ENCODE assay signal across 8 mouse cellular contexts in the genomic region with DNA sequence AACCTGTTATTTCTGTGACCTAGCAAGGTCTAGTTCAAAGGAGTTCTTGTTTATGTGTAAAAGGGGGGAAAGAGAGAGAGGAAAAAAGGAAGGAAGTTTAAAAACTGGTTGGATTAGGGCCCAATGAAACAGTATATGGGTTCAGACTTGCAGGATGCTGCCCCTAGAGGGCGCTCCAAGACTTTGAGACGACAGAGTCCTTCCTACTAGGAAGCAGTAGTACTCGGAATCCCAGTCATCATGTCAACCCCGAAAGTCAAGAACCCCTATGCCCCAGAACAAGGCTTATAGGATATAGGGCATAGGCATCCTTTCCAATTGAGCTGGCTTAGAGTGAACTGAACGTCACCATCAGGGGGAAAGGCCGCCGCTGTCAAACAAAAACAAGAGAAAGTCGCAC. TPM values are rescaled to one million over a fixed set of nuclear protein-coding genes. Genes with fewer than 3 reads are reported as not detected.
DNase-seq lines count a peak whose midpoint lies in the region; ATAC-seq and TF ChIP-seq lines count a peak whose summit lies in the region.

No protein-coding gene starts in this region.

- WGBS in liver, embryonic 12.5 days (ENCODE audit: insufficient replicate concordance) = 40% methylated on average over 8 of the region's 8 CpGs
- WGBS in hindbrain, postnatal 0 days = 44% methylated on average over 8 of the region's 8 CpGs
- WGBS in midbrain, embryonic 15.5 days = 31% methylated on average over 8 of the region's 8 CpGs

- ATAC-seq in liver, embryonic 12.5 days = no peak
- ATAC-seq in hindbrain, postnatal 0 days = peak; percentile 83; the same call in 1 of the 2 replicates
- ATAC-seq in midbrain, embryonic 15.5 days (replicated peaks) = 0 out of 2 replicates have a peak, but pooled peaks have one; percentile 69

- no peaks in the 10 kb centered on the region; the same call in 1 of the 2 replicates for H3K27me3 ChIP-seq in liver, embryonic 12.5 days (replicated peaks)
- H3K27me3 ChIP-seq in hindbrain, postnatal 0 days (ENCODE audit: insufficient read depth, low read length) = no peaks in the 10 kb centered on the region
- H3K27me3 ChIP-seq in midbrain, embryonic 15.5 days (replicated peaks) = no peaks in the 10 kb centered on the region; the same call in 1 of the 2 replicates

- no peaks in the 10 kb centered on the region for H3K9me3 ChIP-seq in liver, embryonic 12.5 days (replicated peaks)
- no peaks in the 10 kb centered on the region for H3K9me3 ChIP-seq in hindbrain, postnatal 0 days (ENCODE audit: low read length)
- H3K9me3 ChIP-seq in midbrain, embryonic 15.5 days = no peaks in the 10 kb centered on the region

- H3K4me3 ChIP-seq in liver, embryonic 12.5 days = no peak overlapping the region
- H3K4me3 ChIP-seq in hindbrain, postnatal 0 days (ENCODE audit: low read length) = no peak overlapping the region
- no peak overlapping the region for H3K4me3 ChIP-seq in midbrain, embryonic 15.5 days

- no peak overlapping the region for H3K4me2 ChIP-seq in liver, embryonic 12.5 days
- no peak overlapping the region for H3K4me2 ChIP-seq in hindbrain, postnatal 0 days (ENCODE audit: low read depth, low read length)
- no peak overlapping the region for H3K4me2 ChIP-seq in midbrain, embryonic 15.5 days

- no peak overlapping the region for H3K27ac ChIP-seq in liver, embryonic 12.5 days
- no peak overlapping the region for H3K27ac ChIP-seq in hindbrain, postnatal 0 days
- H3K27ac ChIP-seq in midbrain, embryonic 15.5 days = no peak overlapping the region

- no peaks in the 10 kb centered on the region for H3K4me1 ChIP-seq in liver, embryonic 12.5 days
- no peaks in the 10 kb centered on the region for H3K4me1 ChIP-seq in hindbrain, postnatal 0 days (ENCODE audit: insufficient read depth, low read length)
- H3K4me1 ChIP-seq in midbrain, embryonic 15.5 days = no peaks in the 10 kb centered on the region

- TF ChIP-seq CTCF in hindbrain, postnatal 0 days (IDR thresholded peaks at IDR 0.05; ENCODE audit: low read depth) = peak; percentile 92

- no peaks in the 10 kb centered on the region for H3K36me3 ChIP-seq in liver, embryonic 12.5 days
- no peaks in the 10 kb centered on the region for H3K36me3 ChIP-seq in hindbrain, postnatal 0 days (ENCODE audit: insufficient read depth, low read length)
- no peaks in the 10 kb centered on the region for H3K36me3 ChIP-seq in midbrain, embryonic 15.5 days (replicated peaks)

- no peak overlapping the region for H3K9ac ChIP-seq in liver, embryonic 12.5 days
- H3K9ac ChIP-seq in hindbrain, postnatal 0 days (replicated peaks; ENCODE audit: low read length) = no peak overlapping the region
- H3K9ac ChIP-seq in midbrain, embryonic 15.5 days = no peak overlapping the region

- DNase-seq in liver = peak; percentile 75
- peak; percentile 66 for DNase-seq in cerebellum, adult 9-10 months
- peak; percentile 46 to 61 for DNase-seq in frontal cortex, postnatal 14 days (ENCODE audit: low spot score in 2 of 2)
- DNase-seq in hindbrain, postnatal 0 days (ENCODE audit: low spot score) = peak; percentile 95
- peak; percentile 78 to 85 for DNase-seq in left cerebral cortex, postnatal 25 days (ENCODE audit: low spot score in 2 of 2)
- DNase-seq in testis, postnatal 14 days (ENCODE audit: low spot score) = peak; percentile 30

- intact Hi-C loops in left cerebral cortex, postnatal 25 days (cut with DNase I) = loop anchor here (2.0 kb wide), 2 partner anchors 491 to 755 kb away; no protein-coding TSS in a partner anchor

RNA-seq across cellular contexts. Expression of a gene that starts 50.0 kb away (rescaled TPM):
- polyA plus RNA-seq in liver, embryonic 12.5 days (2016; fragmentation: Nextera tagmentation; extraction: Ambion mirVana) = 13.2 and 13.6 TPM in 2 replicates
- total RNA-seq in hindbrain, postnatal 0 days (2014; rRNA removed) = 34.0 and 35.9 TPM in 2 replicates
- 26.3 and 28.8 TPM in 2 replicates for polyA plus RNA-seq in hindbrain, postnatal 0 days (2015; fragmentation: Nextera tagmentation; extraction: Ambion mirVana)
- total RNA-seq in left cerebral cortex, postnatal 25 days (2021) = 10 to 100 TPM; 53.3 to 53.6 TPM
- polyA plus RNA-seq in midbrain, embryonic 15.5 days (2015; fragmentation: Nextera tagmentation; extraction: Ambion mirVana) = 23.9 and 25.7 TPM in 2 replicates

Comparison
In these comparisons a context has a peak if more than half of its experiments do, and no peak if none do; other contexts are left out.
1. DNase-seq: peak in every context shown above with its lines; median percentile 95 in hindbrain, postnatal 0 days; 82 in left cerebral cortex, postnatal 25 days; 75 in liver; 66 in cerebellum, adult 9-10 months; 54 in frontal cortex, postnatal 14 days; 30 in testis, postnatal 14 days.